Mouse (Mus musculus) frontal cortex, postnatal 25 days (tissue): ENCODE measurements around the gene Relb.
"Not testable (repeated sequence)": the region's sequence is repeated elsewhere in the genome, so short reads cannot be mapped to it uniquely, and the experiment has no call there.

Experiments used
- DNase-seq, 2 experiments: peaks; one replicate each; pipeline ENCODE4 v3.0.0; 2022; ENCODE audit warnings: low spot score in 2 of 2

Gene Relb

DNA sequence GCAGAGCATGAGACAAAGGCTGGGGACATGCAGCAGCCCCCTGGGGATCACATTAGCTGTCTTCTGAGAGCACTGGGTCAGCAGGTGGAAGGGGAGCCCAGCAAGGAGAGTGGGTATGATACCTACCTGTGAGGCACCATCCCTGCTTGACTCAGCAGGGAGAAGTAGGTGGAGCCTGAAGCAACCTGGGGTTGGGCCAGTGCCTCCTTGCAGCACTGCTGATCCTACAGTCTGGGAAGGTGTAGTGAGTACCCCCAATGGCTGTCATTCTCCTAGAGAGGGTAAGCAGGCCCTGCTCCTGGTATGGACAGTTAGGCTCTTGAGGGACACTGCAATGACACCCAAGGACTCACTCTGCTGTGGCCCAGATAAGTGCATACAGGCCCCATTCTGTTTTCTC is 3.0 kb upstream of the Relb start:
- no peak for DNase-seq

- DNase-seq: peak; percentile 69 to 81
Observed at GRCm38 (mm10) chr7:19628536-19629360, 490 bp downstream of the Relb start.

- DNase-seq: no peak
Observed at GRCm38 (mm10) chr7:19628192-19628535, 1.1 kb downstream of the Relb start.

- no peak for DNase-seq
Observed at GRCm38 (mm10) chr7:19627721-19628120, 1.5 kb downstream of the Relb start.

- DNase-seq: no peak
Observed at GRCm38 (mm10) chr7:19623433-19623832, 5.8 kb downstream of the Relb start.

- DNase-seq: no peak
Observed at GRCm38 (mm10) chr7:19622241-19622640, 7.0 kb downstream of the Relb start.

DNA sequence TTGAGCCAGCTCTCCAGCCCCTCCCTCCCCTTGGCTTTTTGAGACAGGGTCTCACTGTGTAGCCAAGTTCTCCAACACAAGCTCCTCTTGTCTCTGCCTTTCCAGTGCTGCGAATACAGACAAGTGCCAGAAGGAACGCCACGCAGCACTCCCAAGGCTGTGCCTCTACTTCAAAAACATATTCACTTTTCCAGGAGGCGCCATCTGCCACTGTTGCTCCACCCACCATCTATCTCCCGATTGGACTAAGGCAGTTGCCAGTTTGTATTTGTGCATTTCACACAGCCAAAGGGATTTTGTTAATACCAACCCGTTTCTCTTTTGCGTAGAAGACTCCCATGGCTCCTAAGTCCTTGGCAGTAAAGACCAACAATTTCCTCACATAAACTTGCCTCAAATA is 8.4 kb downstream of the Relb start:
- DNase-seq: peak in 1 of 2 experiments; percentile 33

DNA sequence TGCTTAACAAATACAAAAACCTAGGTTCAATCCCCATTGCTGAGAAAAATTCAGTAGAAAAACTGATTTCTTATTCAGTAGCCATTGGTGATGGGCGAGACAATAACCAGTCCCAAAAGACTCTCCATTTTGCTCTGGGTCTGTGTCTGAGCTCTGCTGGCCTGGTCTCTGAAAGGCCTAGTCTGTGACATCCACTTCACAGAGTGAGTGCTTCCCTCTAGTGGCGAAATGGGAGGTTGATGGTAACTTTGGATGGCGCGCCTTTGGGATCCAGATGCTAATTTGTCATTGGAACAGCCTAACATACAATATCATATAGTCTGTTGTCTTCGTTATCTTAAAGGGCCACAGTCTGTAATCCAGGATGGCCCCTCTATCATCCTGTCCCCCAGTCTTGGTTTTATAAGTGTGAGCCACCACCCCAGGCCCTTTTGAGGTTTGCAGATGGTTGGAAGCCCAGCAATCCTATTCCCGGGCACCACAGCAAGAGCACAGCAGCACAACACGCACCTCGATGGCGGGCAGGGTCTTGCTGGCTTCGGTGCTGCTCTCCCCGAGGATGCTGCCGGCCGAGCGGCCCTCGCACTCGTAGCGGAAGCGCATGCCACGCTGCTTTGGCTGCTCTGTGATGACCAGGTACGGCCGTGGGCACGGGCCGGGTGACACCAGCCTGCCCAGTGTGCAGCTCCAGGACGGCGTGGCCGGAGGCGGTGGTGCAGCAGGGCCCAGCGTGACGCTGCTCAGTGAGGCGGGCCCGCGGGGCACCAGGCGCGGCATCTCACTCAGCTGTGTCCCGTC is 10.0 kb downstream of the Relb start:
- peak; percentile 47 to 66 for DNase-seq

DNA sequence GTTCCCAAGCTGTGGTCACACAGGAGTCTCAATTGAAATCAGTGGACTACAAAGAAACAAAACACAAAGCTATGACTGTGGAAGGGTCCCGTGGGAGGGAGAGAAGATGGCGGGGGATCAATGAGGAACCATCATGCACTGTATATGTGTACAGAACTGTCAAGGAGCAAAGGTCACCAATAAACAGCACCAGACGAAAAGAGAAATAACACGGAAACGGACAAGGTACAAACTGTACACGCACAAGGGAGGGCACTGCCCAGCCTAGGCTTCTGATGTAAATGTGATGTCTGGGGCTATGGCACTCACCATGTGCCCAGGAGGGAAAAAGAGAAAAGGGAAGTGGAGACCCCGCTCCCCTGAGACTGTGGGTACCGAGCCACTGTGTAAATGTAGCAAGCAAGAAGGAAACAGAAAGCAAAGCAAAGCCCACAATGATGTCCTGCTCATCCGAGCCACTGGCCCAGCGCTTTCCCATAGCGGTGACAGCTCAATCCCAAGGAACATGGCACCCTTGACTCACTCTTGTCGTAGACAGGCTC is 14.1 kb downstream of the Relb start:
- DNase-seq: no peak

DNA sequence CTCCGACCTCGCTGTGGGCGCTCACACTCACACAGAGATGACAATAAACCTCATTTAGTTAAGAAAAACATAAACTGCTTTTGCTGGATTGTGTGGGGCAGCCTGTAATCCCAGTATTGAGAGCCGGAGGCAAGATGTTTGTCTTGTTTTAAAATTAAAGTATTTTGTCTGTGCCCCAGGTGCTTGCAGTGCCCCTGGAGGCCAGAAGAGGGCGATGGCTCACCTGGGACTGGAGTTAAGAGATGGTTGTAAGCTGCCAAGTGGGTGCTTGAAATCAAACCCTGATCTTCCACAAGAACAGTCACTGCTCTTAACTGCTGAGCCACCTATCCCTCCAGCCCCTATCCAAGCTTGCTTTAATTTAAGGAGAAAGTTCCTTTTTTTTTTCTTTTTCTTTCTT is 18.3 kb downstream of the Relb start:
- no peak for DNase-seq

- DNase-seq: no peak
Observed at GRCm38 (mm10) chr7:19609641-19610332, 19.5 kb downstream of the Relb start.

- DNase-seq: no peak
Observed at GRCm38 (mm10) chr7:19607291-19607690, 21.9 kb downstream of the Relb start.

DNA sequence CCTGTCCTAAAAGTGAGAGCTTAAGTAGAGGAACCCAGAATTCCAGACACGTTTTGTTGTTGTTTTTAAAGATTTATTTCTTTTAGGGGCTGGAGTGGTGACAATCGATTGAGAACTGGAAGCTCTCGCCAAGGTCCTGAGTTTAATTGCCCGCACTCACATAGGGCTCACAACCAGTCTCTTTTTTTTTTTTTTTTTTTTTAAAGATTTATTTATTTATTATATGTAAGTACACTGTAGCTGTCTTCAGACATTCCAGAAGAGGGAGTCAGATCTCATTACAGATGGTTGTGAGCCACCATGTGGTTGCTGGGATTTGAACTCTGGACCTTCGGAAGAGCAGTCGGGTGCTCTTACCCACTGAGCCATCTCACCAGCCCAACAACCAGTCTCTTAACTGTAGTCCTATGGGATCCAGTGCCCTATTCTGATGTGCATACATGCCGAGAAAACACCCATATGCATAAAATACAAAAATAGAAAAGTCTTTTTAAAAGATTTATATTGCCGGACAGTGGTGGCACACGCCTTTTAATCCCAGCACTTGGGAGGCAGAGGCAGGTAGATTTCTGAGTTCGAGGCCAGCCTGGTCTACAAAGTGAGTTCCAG is 24.5 kb downstream of the Relb start:
- not testable (repeated sequence) for DNase-seq

DNA sequence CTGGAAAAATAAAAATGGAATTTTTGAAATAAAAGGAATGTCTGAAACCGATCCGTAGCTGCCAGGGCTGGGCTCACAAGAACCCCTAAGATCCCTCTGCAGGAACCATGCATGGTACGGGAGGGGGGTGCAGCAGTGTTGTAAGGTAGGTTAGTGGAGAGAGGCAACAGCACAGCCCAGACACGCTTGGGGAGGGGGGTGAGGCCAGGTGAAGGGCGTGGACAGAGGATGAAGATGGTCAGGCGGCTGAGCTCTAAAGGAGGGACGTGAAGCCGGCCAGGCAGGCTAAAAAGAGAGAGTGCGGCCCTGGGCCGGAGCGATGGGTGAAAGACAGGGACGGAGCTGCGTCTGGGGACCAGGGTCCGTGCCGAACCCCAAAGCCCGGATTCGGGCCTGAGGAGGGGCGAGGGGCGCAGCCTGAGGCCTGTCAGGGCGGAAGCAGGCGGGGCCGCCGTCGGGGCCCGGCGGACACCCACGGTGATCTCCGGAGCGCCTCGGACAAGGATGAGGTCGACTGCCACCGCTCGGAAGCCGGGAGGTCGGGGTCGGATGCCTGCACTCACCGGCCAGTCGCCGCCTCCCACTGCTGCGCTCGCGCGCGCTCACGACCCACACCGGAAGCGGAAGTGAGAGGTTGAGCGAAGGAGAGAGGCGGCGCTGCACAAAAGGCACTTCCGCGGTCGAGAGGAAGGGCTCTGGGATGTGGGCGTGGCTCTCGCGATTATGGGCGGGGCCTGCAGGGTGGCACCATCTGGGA is 25.2 kb downstream of the Relb start, which contains the start of gene Clasrp:
Gene Clasrp, minus strand, starts transcription at position 638 of the 757 bp plus-strand sequence.
- DNase-seq: peak; percentile 80 to 90

DNA sequence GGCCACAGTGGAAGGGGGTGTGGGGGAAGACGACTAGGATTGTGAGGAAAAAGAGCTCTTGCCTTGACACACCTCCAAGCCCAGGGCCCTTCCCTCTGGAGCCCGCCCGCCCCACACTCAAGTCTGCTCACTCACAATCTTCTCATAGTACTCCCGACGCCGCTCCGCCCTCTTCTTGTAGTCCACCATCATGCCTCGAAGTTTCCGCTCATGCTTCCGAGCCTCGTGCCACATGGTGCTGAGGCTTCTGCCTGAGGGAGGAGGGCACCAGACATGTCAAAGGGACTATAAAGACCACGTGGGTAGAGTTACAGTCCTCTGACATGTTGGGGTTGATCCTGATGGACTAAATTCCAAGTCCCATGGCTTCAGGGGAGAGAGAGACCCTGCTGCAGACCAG is 26.2 kb downstream of the Relb start:
- DNase-seq: no peak

GRCm38 (mm10) chr7:19600562-19600961 is 28.7 kb downstream of the Relb start:
- no peak for DNase-seq

GRCm38 (mm10) chr7:19593061-19593730 is 36.0 kb downstream of the Relb start:
- no peak for DNase-seq

- peak; percentile 47 to 60 for DNase-seq
Observed at GRCm38 (mm10) chr7:19589917-19590316, 39.3 kb downstream of the Relb start.

DNA sequence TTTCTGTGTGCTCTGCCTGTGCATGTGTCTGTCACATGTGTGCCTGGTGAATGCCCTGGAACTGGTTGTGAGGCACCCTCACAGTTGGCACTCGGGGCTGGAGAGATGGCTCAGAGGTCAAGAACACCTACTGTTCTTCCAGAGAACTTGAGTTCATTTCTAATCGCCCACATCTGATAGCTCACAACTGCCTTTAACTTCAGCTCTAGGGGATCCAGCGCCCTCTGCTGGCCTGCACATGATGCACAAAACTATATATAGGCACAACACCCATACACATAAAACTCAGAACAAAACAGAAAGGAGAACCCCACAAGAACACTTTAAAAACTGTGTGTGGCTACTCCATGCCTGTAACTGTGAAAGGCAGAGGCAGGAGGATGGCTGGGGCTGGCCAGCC is 40.0 kb downstream of the Relb start:
- DNase-seq: peak; percentile 34 to 47

DNA sequence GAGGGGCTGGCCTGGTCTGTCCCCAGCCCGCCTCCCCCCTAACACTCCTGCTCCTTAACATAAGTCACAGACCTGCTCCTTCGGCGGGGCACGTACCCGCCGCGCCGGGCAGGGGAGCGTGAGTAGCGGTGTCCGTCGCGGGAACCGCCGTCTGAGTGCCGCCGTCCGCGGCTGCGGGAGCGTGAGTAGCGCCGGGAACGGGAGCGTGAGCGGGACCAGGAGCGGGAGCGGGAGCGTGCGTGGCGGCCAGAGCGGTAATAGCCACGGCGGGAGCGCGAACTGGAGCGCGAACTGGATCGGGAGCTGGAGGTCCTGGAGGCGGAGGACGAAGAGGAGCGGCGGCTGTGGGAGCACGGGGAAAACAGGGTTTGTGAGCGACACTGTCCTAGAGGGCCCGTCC is 43.0 kb downstream of the Relb start:
- no peak for DNase-seq
